Mouse (Mus musculus) limb, embryonic 12.5 days (tissue): ENCODE measurements around the gene Bcl2l13. TPM values are rescaled to one million over a fixed set of nuclear protein-coding genes. Genes with fewer than 3 reads are reported as not detected.

Experiments
- ATAC-seq: fragments of 200-750 bp; cut with Nextera tagmentation; 2 replicates; pipeline ENCODE4 v1.8.0; 2017; ENCODE audit warnings: low read depth, moderate TSS enrichment; ENCODE audit not compliant: insufficient number of reproducible peaks, insufficient read depth, low FRiP score, low TSS enrichment
- H3K27ac ChIP-seq: fragments of 300-500 bp; sonication (generic); 2 replicates; pipeline ENCODE4 v1.5.1; 2016; ENCODE audit warnings: mild to moderate bottlenecking, moderate library complexity
- H3K27me3 ChIP-seq: fragments of 300-500 bp; sonication (generic); 2 replicates; pipeline ENCODE4 v1.6.1; 2016; ENCODE audit warnings: mild to moderate bottlenecking, moderate library complexity
- H3K36me3 ChIP-seq: fragments of 300-500 bp; sonication (generic); 2 replicates; pipeline ENCODE4 v1.6.1; 2016; ENCODE audit warnings: mild to moderate bottlenecking, moderate library complexity
- H3K4me1 ChIP-seq: fragments of 300-500 bp; sonication (generic); replicated peaks from 2 replicates; pipeline ENCODE4 v1.6.1; 2016
- H3K4me2 ChIP-seq: fragments of 300-500 bp; sonication (generic); 2 replicates; pipeline ENCODE4 v1.6.1; 2016; ENCODE audit warnings: mild to moderate bottlenecking, moderate library complexity
- H3K4me3 ChIP-seq: fragments of 300-500 bp; sonication (generic); replicated peaks from 2 replicates; pipeline ENCODE4 v1.5.1; 2016; ENCODE audit warnings: mild to moderate bottlenecking
- H3K9ac ChIP-seq: fragments of 300-500 bp; sonication (generic); replicated peaks from 2 replicates; pipeline ENCODE4 v1.6.1; 2016; ENCODE audit warnings: mild to moderate bottlenecking, moderate library complexity
- H3K9me3 ChIP-seq: fragments of 300-500 bp; sonication (generic); 2 replicates; pipeline ENCODE4 v1.6.1; 2016; ENCODE audit warnings: mild to moderate bottlenecking, moderate library complexity
- WGBS: fragments of 180-500 bp; shearing (Covaris S2); methylation state at CpG from one replicate; pipeline ENCODE4 v1.1.7; 2016; 5-methylcytosine and 5-hydroxymethylcytosine counted together
- polyA plus RNA-seq: library from polyadenylated mRNA; unstranded; fragments of >200 nt; fragmentation: Nextera tagmentation; extraction: Ambion mirVana; gene quantifications from 2 replicates; pipeline ENCODE4 v1.2.1, GENCODE M21; 2016

Gene Bcl2l13
- polyA plus RNA-seq, 1 experiment from 2014 or later: 34.4 TPM

DNA sequence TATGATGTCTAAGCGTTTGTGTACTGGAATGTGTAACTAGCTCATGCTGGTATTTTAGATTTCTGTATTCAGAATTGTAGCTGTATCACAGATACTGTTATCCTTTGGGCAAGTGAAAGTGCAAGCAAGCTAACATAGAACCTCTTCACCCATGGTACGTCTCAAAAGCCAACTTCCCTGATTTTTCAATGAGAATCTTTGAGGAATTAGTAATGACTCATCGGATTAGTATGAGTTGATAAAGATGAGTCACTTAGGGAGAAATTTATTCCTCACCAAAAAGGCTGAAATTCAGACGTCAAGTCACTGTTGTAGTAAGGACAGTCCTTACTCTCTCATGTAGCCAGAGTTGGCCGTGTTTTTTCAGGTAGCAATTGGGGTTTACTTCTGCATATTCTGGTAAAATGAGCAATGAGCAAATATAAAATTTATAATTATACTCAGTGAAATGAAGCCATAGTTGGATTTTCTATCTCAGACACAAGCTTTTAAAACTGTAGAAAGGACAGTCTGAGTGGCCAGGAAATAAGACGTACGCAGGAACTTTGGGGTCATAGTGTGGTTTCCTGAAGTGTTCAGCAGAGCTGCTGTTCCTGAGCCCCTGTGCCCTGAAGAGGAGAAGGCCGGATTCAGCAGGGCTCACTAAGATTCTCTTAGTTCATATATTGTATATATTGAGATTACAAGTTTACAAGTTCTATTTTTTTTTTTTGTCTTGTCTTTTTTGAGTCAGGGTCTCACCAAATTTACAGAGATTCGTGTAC is 30.2 kb downstream of the Bcl2l13 start:
- ATAC-seq: no peak
- no peaks in the 10 kb centered on the region for H3K4me1 ChIP-seq
- no peak overlapping the region for H3K4me3 ChIP-seq
- H3K36me3 ChIP-seq: peaks cover 44% of the 10 kb centered on the region
- H3K4me2 ChIP-seq: no peak overlapping the region
- H3K27ac ChIP-seq: no peak overlapping the region
- no peaks in the 10 kb centered on the region for H3K9me3 ChIP-seq
- 91% methylated on average over 9 of the region's 9 CpGs for WGBS
- no peak overlapping the region for H3K9ac ChIP-seq
- no peaks in the 10 kb centered on the region for H3K27me3 ChIP-seq

DNA sequence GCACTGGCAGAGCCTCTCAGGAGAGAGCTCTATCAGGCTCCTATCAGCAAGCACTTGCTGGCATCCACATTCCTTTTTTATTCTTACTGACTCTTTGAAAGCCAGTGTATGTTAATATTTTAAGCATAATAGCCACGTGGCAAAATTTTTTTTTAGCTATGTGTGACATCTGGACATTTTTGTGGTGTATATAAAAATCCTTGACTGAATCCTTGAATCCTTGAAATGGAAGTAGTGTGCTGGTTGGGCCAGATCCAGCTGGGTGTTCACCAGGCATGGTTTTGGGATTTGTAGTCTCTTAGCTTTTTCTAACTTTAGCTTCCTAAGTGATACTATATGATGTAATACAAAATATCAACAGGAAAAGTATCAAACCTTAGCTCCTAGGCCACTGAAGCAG is 32.8 kb downstream of the Bcl2l13 start:
- no peak overlapping the region for H3K9ac ChIP-seq
- H3K9me3 ChIP-seq: no peaks in the 10 kb centered on the region
- no peaks in the 10 kb centered on the region for H3K4me1 ChIP-seq
- no peaks in the 10 kb centered on the region for H3K27me3 ChIP-seq
- no peak overlapping the region for H3K27ac ChIP-seq
- peaks cover 45% of the 10 kb centered on the region for H3K36me3 ChIP-seq
- H3K4me2 ChIP-seq: no peak overlapping the region
- no peak overlapping the region for H3K4me3 ChIP-seq
- 74% methylated on average over 1 of the region's 1 CpGs for WGBS
- ATAC-seq: no peak

DNA sequence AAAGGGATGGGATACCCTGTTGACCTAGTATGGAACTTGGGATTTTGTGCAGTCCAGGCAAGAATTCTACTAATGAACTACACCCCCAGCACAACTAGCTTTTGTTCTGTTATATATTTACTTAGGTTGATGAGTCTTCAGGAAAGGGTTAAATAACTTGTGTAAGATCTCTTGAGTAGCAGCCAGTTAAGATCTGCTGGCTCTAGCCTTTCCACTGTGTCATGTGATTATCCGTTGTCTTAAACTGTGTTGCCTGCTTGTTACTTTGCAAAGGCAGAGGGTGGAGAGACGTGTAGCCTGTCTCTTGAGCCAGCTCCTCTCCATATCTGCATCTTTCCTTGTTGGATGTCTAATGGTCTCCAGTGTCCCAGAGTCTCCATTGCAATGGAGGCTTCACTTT is 35.3 kb downstream of the Bcl2l13 start:
- ATAC-seq: no peak
- no peaks in the 10 kb centered on the region for H3K27me3 ChIP-seq
- no peaks in the 10 kb centered on the region for H3K9me3 ChIP-seq
- H3K4me3 ChIP-seq: no peak overlapping the region
- no peak overlapping the region for H3K27ac ChIP-seq
- H3K9ac ChIP-seq: no peak overlapping the region
- no peaks in the 10 kb centered on the region for H3K4me1 ChIP-seq
- H3K4me2 ChIP-seq: no peak overlapping the region
- 90% methylated on average over 2 of the region's 2 CpGs for WGBS
- H3K36me3 ChIP-seq: peaks cover 30% of the 10 kb centered on the region

GRCm38 (mm10) chr6:120873874-120874273 is 37.9 kb downstream of the Bcl2l13 start:
- WGBS: 65% methylated on average over 9 of the region's 9 CpGs
- no peaks in the 10 kb centered on the region for H3K4me1 ChIP-seq
- H3K4me2 ChIP-seq: no peak overlapping the region
- H3K9me3 ChIP-seq: no peaks in the 10 kb centered on the region
- ATAC-seq: no peak
- no peaks in the 10 kb centered on the region for H3K27me3 ChIP-seq
- H3K9ac ChIP-seq: no peak overlapping the region
- no peak overlapping the region for H3K4me3 ChIP-seq
- H3K36me3 ChIP-seq: peaks cover 44% of the 10 kb centered on the region
- no peak overlapping the region for H3K27ac ChIP-seq

GRCm38 (mm10) chr6:120879046-120879445 is 43.0 kb downstream of the Bcl2l13 start:
- no peak overlapping the region for H3K4me2 ChIP-seq
- H3K4me1 ChIP-seq: no peaks in the 10 kb centered on the region
- no peak overlapping the region for H3K27ac ChIP-seq
- H3K9me3 ChIP-seq: no peaks in the 10 kb centered on the region
- no peak overlapping the region for H3K4me3 ChIP-seq
- H3K27me3 ChIP-seq: no peaks in the 10 kb centered on the region
- H3K9ac ChIP-seq: no peak overlapping the region
- 74% methylated on average over 5 of the region's 5 CpGs for WGBS
- no peak for ATAC-seq
- H3K36me3 ChIP-seq: peaks cover 57% of the 10 kb centered on the region

DNA sequence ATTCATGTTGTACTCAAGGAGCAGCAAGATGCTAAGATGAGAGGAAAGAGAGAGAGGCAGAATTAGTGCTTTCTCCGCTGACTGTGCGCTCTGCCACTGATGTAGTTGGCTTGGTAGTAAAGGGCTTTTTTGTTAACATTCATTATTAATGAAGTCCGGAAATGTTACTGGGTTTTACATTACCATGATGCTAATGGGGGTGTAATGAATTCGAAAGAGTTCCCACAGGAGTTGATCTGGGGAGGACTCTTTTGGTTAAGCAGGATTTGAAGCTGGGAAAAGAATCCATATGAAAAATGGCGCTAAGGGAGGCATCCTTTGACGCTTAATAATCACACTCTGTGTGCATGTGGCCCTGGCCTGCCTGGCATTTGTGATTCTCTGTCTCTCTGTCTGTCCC is 48.4 kb downstream of the Bcl2l13 start:
- H3K9me3 ChIP-seq: no peaks in the 10 kb centered on the region
- H3K4me3 ChIP-seq: no peak overlapping the region
- no peak for ATAC-seq
- H3K4me2 ChIP-seq: no peak overlapping the region
- 87% methylated on average over 6 of the region's 6 CpGs for WGBS
- H3K9ac ChIP-seq: no peak overlapping the region
- peaks cover 78% of the 10 kb centered on the region for H3K36me3 ChIP-seq
- H3K4me1 ChIP-seq: no peaks in the 10 kb centered on the region
- H3K27ac ChIP-seq: no peak overlapping the region
- no peaks in the 10 kb centered on the region for H3K27me3 ChIP-seq

GRCm38 (mm10) chr6:120886696-120887095 is 50.7 kb downstream of the Bcl2l13 start:
- H3K4me1 ChIP-seq: no peaks in the 10 kb centered on the region
- H3K27ac ChIP-seq: no peak overlapping the region
- no peaks in the 10 kb centered on the region for H3K9me3 ChIP-seq
- no peak overlapping the region for H3K4me2 ChIP-seq
- H3K36me3 ChIP-seq: peaks cover 88% of the 10 kb centered on the region
- WGBS: 89% methylated on average over 17 of the region's 17 CpGs
- no peak for ATAC-seq
- H3K4me3 ChIP-seq: no peak overlapping the region
- no peak overlapping the region for H3K9ac ChIP-seq
- H3K27me3 ChIP-seq: no peaks in the 10 kb centered on the region

GRCm38 (mm10) chr6:120894089-120894488 is 58.1 kb downstream of the Bcl2l13 start:
- Histone ChIP-seq H3K9me3 (no peaks in the 10 kb centered on the region), H3K27ac (no peak overlapping the region), H3K4me1 (no peaks in the 10 kb centered on the region), H3K36me3 (peaks cover 67% of the 10 kb centered on the region), H3K9ac (no peak overlapping the region), H3K4me2 (no peak overlapping the region), H3K27me3 (no peaks in the 10 kb centered on the region), H3K4me3 (no peak overlapping the region)
- WGBS: 95% methylated on average over 9 of the region's 9 CpGs
- no peak for ATAC-seq

DNA sequence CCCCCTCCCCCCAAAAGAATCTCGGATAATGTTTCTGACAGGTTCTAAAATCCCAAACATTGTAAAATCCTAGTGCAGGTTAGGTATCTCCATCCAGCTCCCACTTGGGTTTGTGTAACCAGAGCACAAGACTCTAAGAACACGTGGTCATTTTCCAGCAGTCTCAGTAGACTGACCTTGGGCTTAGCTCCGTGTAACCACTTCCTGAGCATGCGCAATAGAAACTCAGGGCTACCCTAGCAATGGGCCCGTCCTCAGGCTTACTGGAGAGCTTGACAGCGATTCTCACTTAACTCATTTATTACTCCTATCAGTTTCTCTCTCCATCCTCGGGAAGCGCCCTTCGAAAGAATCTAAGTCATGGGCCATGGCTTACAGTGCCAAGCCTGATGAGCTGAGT is 58.5 kb downstream of the Bcl2l13 start:
- H3K27me3 ChIP-seq: no peaks in the 10 kb centered on the region
- H3K9ac ChIP-seq: no peak overlapping the region
- H3K9me3 ChIP-seq: no peaks in the 10 kb centered on the region
- no peak overlapping the region for H3K27ac ChIP-seq
- WGBS: 87% methylated on average over 9 of the region's 9 CpGs
- H3K4me3 ChIP-seq: no peak overlapping the region
- H3K36me3 ChIP-seq: peaks cover 63% of the 10 kb centered on the region
- H3K4me1 ChIP-seq: no peaks in the 10 kb centered on the region
- H3K4me2 ChIP-seq: no peak overlapping the region
- no peak for ATAC-seq

DNA sequence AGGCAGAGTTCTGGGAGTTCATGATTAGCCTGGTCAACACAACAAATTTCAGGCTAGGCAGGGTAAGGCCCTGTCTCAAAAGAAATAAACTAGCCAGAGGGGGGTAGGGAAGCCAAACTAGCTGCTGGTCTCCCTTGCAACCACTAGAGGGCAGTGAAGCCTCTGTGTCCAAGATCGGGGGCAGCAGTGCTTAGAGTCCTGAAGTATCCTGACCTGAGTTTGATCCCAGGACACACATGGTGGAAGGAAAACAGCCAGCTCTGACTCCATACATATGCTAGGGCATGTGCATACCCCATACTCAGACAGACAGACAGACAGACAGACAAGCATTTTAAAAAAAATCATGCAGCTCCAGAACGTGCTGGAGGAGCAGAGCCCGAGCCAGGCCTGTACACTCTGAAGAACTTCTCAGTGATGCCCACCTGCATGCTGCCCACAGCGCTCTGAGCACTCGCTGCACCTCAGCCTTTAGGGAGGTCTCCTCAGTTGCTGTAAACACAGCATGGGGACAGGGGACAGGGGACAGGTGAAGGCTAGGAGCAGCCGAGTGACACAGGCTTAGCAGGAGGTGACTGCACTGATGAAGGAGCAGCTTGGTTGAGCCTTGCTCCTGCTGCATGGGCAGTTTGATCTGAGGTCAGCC is 62.3 kb downstream of the Bcl2l13 start:
- H3K9me3 ChIP-seq: no peaks in the 10 kb centered on the region
- no peaks in the 10 kb centered on the region for H3K4me1 ChIP-seq
- no peak overlapping the region for H3K4me2 ChIP-seq
- H3K36me3 ChIP-seq: peaks cover 25% of the 10 kb centered on the region
- H3K27ac ChIP-seq: no peak overlapping the region
- H3K9ac ChIP-seq: no peak overlapping the region
- H3K27me3 ChIP-seq: no peaks in the 10 kb centered on the region
- ATAC-seq: peak; percentile 45
- H3K4me3 ChIP-seq: no peak overlapping the region
- 75% methylated on average over 6 of the region's 6 CpGs for WGBS

DNA sequence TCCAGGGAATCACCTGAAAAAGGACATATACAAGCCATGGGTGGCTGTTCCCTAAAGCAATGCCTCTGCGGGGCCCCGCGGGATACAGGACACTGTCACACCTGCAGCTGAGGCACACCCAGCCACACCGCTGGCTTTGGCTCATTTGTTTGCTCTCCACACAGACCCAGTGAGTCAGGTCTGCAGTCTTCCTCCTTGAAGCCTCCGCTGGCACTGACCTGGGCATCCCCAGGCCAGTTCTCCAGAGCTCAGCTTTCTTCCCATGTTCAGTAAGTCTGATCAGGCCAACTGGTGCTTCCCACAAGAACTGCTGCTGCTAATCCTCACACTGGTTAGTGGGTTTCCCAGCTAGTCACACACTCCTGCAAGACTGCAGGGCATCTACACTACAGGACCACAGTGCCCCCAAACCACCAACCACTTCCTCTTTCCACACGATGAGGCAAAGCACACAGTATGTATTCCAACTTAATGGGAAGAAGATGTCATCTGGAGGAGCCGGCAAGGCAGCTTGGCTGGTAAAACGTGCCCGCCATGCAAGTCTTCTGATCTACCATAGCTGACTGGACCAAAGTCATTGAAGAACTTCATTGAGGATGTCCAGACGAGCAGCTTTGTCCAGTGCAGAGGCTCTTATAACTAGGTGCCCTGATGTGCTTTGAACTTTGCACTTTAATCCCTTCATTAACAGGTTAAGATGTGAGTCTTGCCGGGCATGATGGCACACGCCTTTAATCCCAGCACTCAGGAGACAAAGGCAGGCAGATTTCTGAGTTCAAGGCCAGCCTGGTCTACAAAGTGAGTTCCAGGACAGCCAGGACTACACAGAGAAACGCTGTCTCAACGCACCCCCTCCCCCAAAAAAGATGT is 66.0 kb downstream of the Bcl2l13 start:
- ATAC-seq: no peak
- Histone ChIP-seq H3K4me3 (no peak overlapping the region), H3K36me3 (no peaks in the 10 kb centered on the region; the same call in 1 of the 2 replicates), H3K27ac (no peak overlapping the region), H3K9me3 (no peaks in the 10 kb centered on the region), H3K4me2 (no peak overlapping the region), H3K4me1 (no peaks in the 10 kb centered on the region), H3K9ac (no peak overlapping the region), H3K27me3 (no peaks in the 10 kb centered on the region)
- WGBS: 85% methylated on average over 14 of the region's 14 CpGs
